Comparison of ENCODE assay signal across 11 mouse cellular contexts in the genomic region with DNA sequence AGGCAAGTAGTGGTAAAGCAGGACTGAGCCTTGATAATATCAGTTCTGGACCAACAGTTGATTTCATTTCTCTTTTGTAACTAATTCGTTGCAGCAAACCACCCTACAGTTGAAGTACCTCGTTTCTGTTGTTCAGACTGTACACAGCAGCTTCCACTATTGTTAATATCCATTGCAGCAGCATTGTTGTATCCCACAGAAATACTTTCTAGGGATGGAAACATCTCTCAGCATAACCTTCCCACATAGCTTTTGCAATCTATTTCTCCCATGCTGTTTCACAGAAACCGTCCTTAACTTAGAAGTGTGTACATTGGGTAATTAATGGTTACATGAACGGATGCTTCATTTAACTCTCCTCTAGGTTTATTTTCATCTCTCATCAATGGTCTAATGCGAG.
"Had no signal": no experiment of that assay in that cellular context is flagged by ENCODE, and none has a peak within 500 bp of the region (broad histone marks: within the 10 kb centered on the region; RNA-seq: fewer than 3 reads in every experiment).

No protein-coding gene starts in this region.

- DNase-seq: retina, postnatal 1 day; right cerebral cortex, adult 18-20 months; right cerebral cortex, postnatal 14 days; right cerebral cortex, postnatal 25 days; right cerebral cortex, postnatal 4 days; spleen, adult 18-20 months; thymus, adult 18-20 months; thymus, adult 2 months; thymus, postnatal 14 days; thymus, postnatal 25 days; thymus, postnatal 36 days had no signal
